Mouse (Mus musculus) limb, embryonic 10.5 days (tissue): ENCODE measurements around the gene Fam107b. TPM values are rescaled to one million over a fixed set of nuclear protein-coding genes. Genes with fewer than 3 reads are reported as not detected.

Experiments used
- DNase-seq: peaks from one replicate; pipeline ENCODE4 v3.0.0-alpha.2; 2017; ENCODE audit warnings: low spot score
- H3K27ac ChIP-seq: fragments of 300-500 bp; sonication (generic); 2 replicates; pipeline ENCODE4 v1.5.1; 2016; ENCODE audit warnings: mild to moderate bottlenecking
- H3K27me3 ChIP-seq: fragments of 300-500 bp; sonication (generic); 2 replicates; pipeline ENCODE4 v1.6.1; 2016; ENCODE audit warnings: low read depth, mild to moderate bottlenecking; ENCODE audit not compliant: poor library complexity, severe bottlenecking
- H3K36me3 ChIP-seq: fragments of 300-500 bp; sonication (generic); 2 replicates; pipeline ENCODE4 v1.6.1; 2016; ENCODE audit warnings: mild to moderate bottlenecking, moderate library complexity
- H3K4me1 ChIP-seq: fragments of 300-500 bp; sonication (generic); 2 replicates; pipeline ENCODE4 v1.6.1; 2016
- H3K4me3 ChIP-seq: fragments of 300-500 bp; sonication (generic); 2 replicates; pipeline ENCODE4 v1.5.1; 2016; ENCODE audit warnings: mild to moderate bottlenecking, moderate library complexity
- H3K9me3 ChIP-seq: fragments of 300-500 bp; sonication (generic); replicated peaks from 2 replicates; pipeline ENCODE4 v1.6.1; 2016; ENCODE audit warnings: mild to moderate bottlenecking
- WGBS: fragments of 180-500 bp; shearing (Covaris S2); methylation state at CpG from one replicate; pipeline ENCODE4 v1.1.7; 2016; 5-methylcytosine and 5-hydroxymethylcytosine counted together
- polyA plus RNA-seq: library from polyadenylated mRNA; unstranded; fragments of >200 nt; fragmentation: Nextera tagmentation; extraction: Ambion mirVana; gene quantifications from 2 replicates; pipeline ENCODE4 v1.2.1, GENCODE M21; 2016

Fam107b gene
- polyA plus RNA-seq, 1 experiment from 2014 or later: 48.8 TPM

- Histone ChIP-seq H3K9me3 (no peaks in the 10 kb centered on the region), H3K36me3 (no peaks in the 10 kb centered on the region), H3K4me1 (peaks cover 36% of the 10 kb centered on the region), H3K27ac (no peak overlapping the region), H3K4me3 (no peak overlapping the region), H3K27me3 (no peaks in the 10 kb centered on the region)
- DNase-seq: no peak
- WGBS: 95% methylated on average over 4 of the region's 4 CpGs
Observed at GRCm38 (mm10) chr2:3728090-3728489, 157.8 kb downstream of the Fam107b start.

GRCm38 (mm10) chr2:3729586-3729985 lies 159.3 kb downstream of the Fam107b start:
- Histone ChIP-seq H3K36me3 (no peaks in the 10 kb centered on the region), H3K4me1 (peaks cover 36% of the 10 kb centered on the region), H3K9me3 (no peaks in the 10 kb centered on the region), H3K4me3 (no peak overlapping the region), H3K27ac (no peak overlapping the region), H3K27me3 (no peaks in the 10 kb centered on the region)
- DNase-seq: no peak
- WGBS: 92% methylated on average over 3 of the region's 3 CpGs

GRCm38 (mm10) chr2:3730744-3731143 lies 160.5 kb downstream of the Fam107b start:
- Histone ChIP-seq H3K4me1 (peaks cover 36% of the 10 kb centered on the region), H3K27ac (0 out of 2 replicates have a peak overlapping the region, but pooled peaks have one; percentile 25), H3K4me3 (no peak overlapping the region), H3K36me3 (no peaks in the 10 kb centered on the region), H3K9me3 (no peaks in the 10 kb centered on the region), H3K27me3 (no peaks in the 10 kb centered on the region)
- DNase-seq: no peak
- WGBS: 79% methylated on average over 10 of the region's 10 CpGs

- Histone ChIP-seq H3K27me3 (no peaks in the 10 kb centered on the region), H3K4me1 (peaks cover 35% of the 10 kb centered on the region), H3K9me3 (no peaks in the 10 kb centered on the region), H3K36me3 (no peaks in the 10 kb centered on the region), H3K4me3 (no peak overlapping the region), H3K27ac (no peak overlapping the region)
- 90% methylated on average over 14 of the region's 14 CpGs for WGBS
- no peak for DNase-seq
Observed at GRCm38 (mm10) chr2:3731316-3732015, 161.2 kb downstream of the Fam107b start.

GRCm38 (mm10) chr2:3737917-3738694 lies 167.8 kb downstream of the Fam107b start:
- no peaks in the 10 kb centered on the region for H3K9me3 ChIP-seq
- H3K4me3 ChIP-seq: no peak overlapping the region
- H3K27ac ChIP-seq: no peak overlapping the region
- H3K27me3 ChIP-seq: no peaks in the 10 kb centered on the region
- no peaks in the 10 kb centered on the region for H3K36me3 ChIP-seq
- no peak for DNase-seq
- peaks cover 46% of the 10 kb centered on the region for H3K4me1 ChIP-seq
- WGBS: 81% methylated on average over 6 of the region's 6 CpGs

- Histone ChIP-seq H3K4me1 (peaks cover 46% of the 10 kb centered on the region), H3K36me3 (no peaks in the 10 kb centered on the region), H3K27ac (no peak overlapping the region), H3K9me3 (no peaks in the 10 kb centered on the region), H3K27me3 (no peaks in the 10 kb centered on the region), H3K4me3 (no peak overlapping the region)
- WGBS: 92% methylated on average over 12 of the region's 12 CpGs
- no peak for DNase-seq
Observed at GRCm38 (mm10) chr2:3738734-3739133, 168.4 kb downstream of the Fam107b start.

GRCm38 (mm10) chr2:3739351-3739961 lies 169.2 kb downstream of the Fam107b start:
- Histone ChIP-seq H3K4me1 (peaks cover 46% of the 10 kb centered on the region), H3K27me3 (no peaks in the 10 kb centered on the region), H3K9me3 (no peaks in the 10 kb centered on the region), H3K27ac (no peak overlapping the region), H3K4me3 (no peak overlapping the region), H3K36me3 (no peaks in the 10 kb centered on the region)
- WGBS: 85% methylated on average over 7 of the region's 7 CpGs
- DNase-seq: no peak

GRCm38 (mm10) chr2:3740256-3740655 lies 170.0 kb downstream of the Fam107b start:
- Histone ChIP-seq H3K9me3 (no peaks in the 10 kb centered on the region), H3K36me3 (no peaks in the 10 kb centered on the region), H3K27me3 (no peaks in the 10 kb centered on the region), H3K27ac (peak overlapping the region; percentile 58; the same call in 1 of the 2 replicates), H3K4me3 (no peak overlapping the region), H3K4me1 (peaks cover 46% of the 10 kb centered on the region)
- WGBS: 70% methylated on average over 3 of the region's 3 CpGs
- DNase-seq: no peak

GRCm38 (mm10) chr2:3740670-3741069 lies 170.4 kb downstream of the Fam107b start:
- Histone ChIP-seq H3K27me3 (no peaks in the 10 kb centered on the region), H3K36me3 (no peaks in the 10 kb centered on the region), H3K27ac (no peak overlapping the region), H3K9me3 (no peaks in the 10 kb centered on the region), H3K4me3 (no peak overlapping the region), H3K4me1 (peaks cover 48% of the 10 kb centered on the region)
- no peak for DNase-seq
- 92% methylated on average over 4 of the region's 4 CpGs for WGBS

- H3K27me3 ChIP-seq: no peaks in the 10 kb centered on the region
- WGBS: 90% methylated on average over 6 of the region's 6 CpGs
- no peaks in the 10 kb centered on the region for H3K36me3 ChIP-seq
- no peaks in the 10 kb centered on the region for H3K9me3 ChIP-seq
- no peak overlapping the region for H3K4me3 ChIP-seq
- no peak overlapping the region for H3K27ac ChIP-seq
- no peak for DNase-seq
- H3K4me1 ChIP-seq: peaks cover 36% of the 10 kb centered on the region
Observed at GRCm38 (mm10) chr2:3742519-3742918, 172.2 kb downstream of the Fam107b start.

- no peak overlapping the region for H3K27ac ChIP-seq
- H3K27me3 ChIP-seq: no peaks in the 10 kb centered on the region
- H3K36me3 ChIP-seq: no peaks in the 10 kb centered on the region
- DNase-seq: no peak
- H3K4me3 ChIP-seq: no peak overlapping the region
- H3K4me1 ChIP-seq: peaks cover 29% of the 10 kb centered on the region
- no peaks in the 10 kb centered on the region for H3K9me3 ChIP-seq
- WGBS: 92% methylated on average over 3 of the region's 3 CpGs
Observed at GRCm38 (mm10) chr2:3745041-3745440, 174.8 kb downstream of the Fam107b start.

- H3K9me3 ChIP-seq: no peaks in the 10 kb centered on the region
- no peaks in the 10 kb centered on the region for H3K27me3 ChIP-seq
- no peak overlapping the region for H3K4me3 ChIP-seq
- H3K27ac ChIP-seq: peak overlapping the region; percentile 42; the same call in 1 of the 2 replicates
- peaks cover 23% of the 10 kb centered on the region for H3K4me1 ChIP-seq
- DNase-seq: no peak
- 90% methylated on average over 13 of the region's 13 CpGs for WGBS
- H3K36me3 ChIP-seq: no peaks in the 10 kb centered on the region
Observed at GRCm38 (mm10) chr2:3745910-3746606, 175.8 kb downstream of the Fam107b start.
